Mouse (Mus musculus) left cerebral cortex, adult 9 months (tissue): ENCODE results near the gene Aagab.

Experiments
- DNase-seq, 2 experiments: peaks; one replicate each; pipeline ENCODE4 v3.0.0; 2022; ENCODE audit warnings: low spot score in 2 of 2

The Aagab gene

GRCm38 (mm10) chr9:63602043-63602939, at the start of gene Aagab, which contains the start of gene Iqch:
Gene Aagab (plus strand): TSS chr9:63602660.
Gene Iqch (minus strand): TSS chr9:63602493.
- DNase-seq = peak; percentile 92 to 97

GRCm38 (mm10) chr9:63553628-63554027, 48.8 kb upstream of the Aagab start:
- DNase-seq = peak; percentile 20 to 21

GRCm38 (mm10) chr9:63555460-63555990, 46.9 kb upstream of the Aagab start:
- DNase-seq = no peak

- DNase-seq = no peak
Observed at GRCm38 (mm10) chr9:63556316-63556715, 46.1 kb upstream of the Aagab start.

- DNase-seq = no peak
Observed at GRCm38 (mm10) chr9:63556933-63557332, 45.5 kb upstream of the Aagab start.

GRCm38 (mm10) chr9:63561931-63562330, 40.5 kb upstream of the Aagab start:
- DNase-seq = no peak

GRCm38 (mm10) chr9:63563436-63563835, 39.0 kb upstream of the Aagab start:
- no peak for DNase-seq

GRCm38 (mm10) chr9:63568314-63568713, 34.1 kb upstream of the Aagab start:
- no peak for DNase-seq

GRCm38 (mm10) chr9:63568808-63569207, 33.7 kb upstream of the Aagab start:
- DNase-seq = no peak

- no peak for DNase-seq
Observed at GRCm38 (mm10) chr9:63571895-63572294, 30.6 kb upstream of the Aagab start.

- DNase-seq = no peak
Observed at GRCm38 (mm10) chr9:63572874-63573273, 29.6 kb upstream of the Aagab start.

GRCm38 (mm10) chr9:63577469-63577868, 25.0 kb upstream of the Aagab start:
- no peak for DNase-seq

- no peak for DNase-seq
Observed at GRCm38 (mm10) chr9:63579644-63580043, 22.8 kb upstream of the Aagab start.

- DNase-seq = no peak
Observed at GRCm38 (mm10) chr9:63580046-63580445, 22.4 kb upstream of the Aagab start.

- peak in 1 of 2 experiments; percentile 34 for DNase-seq
Observed at GRCm38 (mm10) chr9:63581778-63582177, 20.7 kb upstream of the Aagab start.

- no peak for DNase-seq
Observed at GRCm38 (mm10) chr9:63585251-63585650, 17.2 kb upstream of the Aagab start.

- DNase-seq = no peak
Observed at GRCm38 (mm10) chr9:63589209-63589608, 13.3 kb upstream of the Aagab start.

GRCm38 (mm10) chr9:63590592-63590991, 11.9 kb upstream of the Aagab start:
- no peak for DNase-seq

GRCm38 (mm10) chr9:63591661-63592256, 10.7 kb upstream of the Aagab start:
- no peak for DNase-seq

- no peak for DNase-seq
Observed at GRCm38 (mm10) chr9:63595032-63595431, 7.4 kb upstream of the Aagab start.

- DNase-seq = no peak
Observed at GRCm38 (mm10) chr9:63595652-63596051, 6.8 kb upstream of the Aagab start.

GRCm38 (mm10) chr9:63596660-63597059, 5.8 kb upstream of the Aagab start:
- DNase-seq = no peak

GRCm38 (mm10) chr9:63603849-63604248, 1.4 kb downstream of the Aagab start:
- DNase-seq = no peak
